Mouse (Mus musculus) heart, adult 2 months (tissue): ENCODE results near the gene Pik3r5. TPM values are rescaled to one million over a fixed set of nuclear protein-coding genes. Genes with fewer than 3 reads are reported as not detected.

ENCODE experiments used
- DNase-seq, 2 experiments: peaks; one replicate each; pipeline ENCODE4 v3.0.0; 2021
- H3K27ac ChIP-seq: fragments of 200-600 bp; 2 replicates; pipeline ENCODE4 v1.8.1; 2022
- H3K27me3 ChIP-seq: fragments of 200-500 bp; 2 replicates; pipeline ENCODE4 v1.6.1; 2012; ENCODE audit warnings: mild to moderate bottlenecking, low read length, inconsistent platforms, mixed read lengths; ENCODE audit not compliant: control insufficient read depth, insufficient read depth
- H3K36me3 ChIP-seq: fragments of 200-500 bp; 2 replicates; pipeline ENCODE4 v1.6.1; 2012; ENCODE audit warnings: low read length, inconsistent platforms; ENCODE audit not compliant: control insufficient read depth, insufficient read depth
- H3K4me1 ChIP-seq: fragments of 200-500 bp; 2 replicates; pipeline ENCODE4 v1.6.1; 2011; ENCODE audit warnings: low read length; ENCODE audit not compliant: control insufficient read depth, insufficient read depth
- H3K4me3 ChIP-seq: fragments of 200-600 bp; 2 replicates; pipeline ENCODE4 v1.8.1; 2022
- H3K79me2 ChIP-seq: fragments of 200-500 bp; replicated peaks from 2 replicates; pipeline ENCODE4 v1.6.1; 2012; ENCODE audit warnings: mild to moderate bottlenecking, inconsistent platforms, low read length, moderate library complexity, mixed read lengths; ENCODE audit not compliant: control insufficient read depth, insufficient read depth
- H3K9ac ChIP-seq: fragments of 200-500 bp; 2 replicates; pipeline ENCODE4 v1.6.1; 2012; ENCODE audit warnings: low read depth, mild to moderate bottlenecking, control low read depth, inconsistent platforms, low read length, mixed read lengths
- CTCF ChIP-seq: fragments of 200-600 bp; IDR thresholded peaks from 2 replicates; pipeline ENCODE4 v1.8.1; 2022; ENCODE audit warnings: antibody characterized with exemption, mild to moderate bottlenecking, moderate library complexity
- EP300 ChIP-seq: fragments of 200-500 bp; IDR thresholded peaks from 2 replicates; pipeline ENCODE4 v1.6.1; 2011; ENCODE audit warnings: low read depth, low read length, control low read depth; ENCODE audit not compliant: insufficient read depth
- POLR2A ChIP-seq: fragments of 200-500 bp; IDR thresholded peaks from 2 replicates; pipeline ENCODE4 v1.6.1; 2011; ENCODE audit warnings: mild to moderate bottlenecking, low read depth, low read length, control low read depth; ENCODE audit not compliant: insufficient read depth
- WGBS: fragments of 180-500 bp; shearing (Covaris S2); methylation state at CpG from one replicate; pipeline ENCODE4 v1.1.7; 2018; 5-methylcytosine and 5-hydroxymethylcytosine counted together
- intact Hi-C: fragments of 180-260 bp; cut with DNase I; formaldehyde crosslinking; loops from one replicate; pipeline ENCODE4 v1.15.1; 2025
- polyA plus RNA-seq: library from polyadenylated mRNA; depleted of rRNA; stranded (reverse); fragments of >200 nt; gene quantifications from 2 replicates; pipeline ENCODE4 v1.2.3, GENCODE M21; 2012
- total RNA-seq, 2 experiments: library from RNA; stranded (reverse); gene quantifications; 2 replicates each; pipeline ENCODE4 v1.2.3; 2021

Pik3r5 gene
- total and polyA plus RNA-seq, 3 experiments: 0.84 to 2.9 (median 1.3) TPM

- Histone ChIP-seq H3K4me1 (0 out of 2 replicates have a peak, but pooled peaks cover 2% of the 10 kb centered on the region), H3K9ac (no peak overlapping the region), H3K36me3 (no peaks in the 10 kb centered on the region), H3K79me2 (no peaks in the 10 kb centered on the region), H3K27me3 (no peaks in the 10 kb centered on the region), H3K27ac (no peak overlapping the region), H3K4me3 (no peak overlapping the region)
- no peak for DNase-seq
- 78% methylated on average over 5 of the region's 5 CpGs for WGBS
- TF ChIP-seq EP300 (no peak), POLR2A (no peak), CTCF (no peak)
- intact Hi-C loops: no loop called here
These were observed 89.4 kb downstream of the Pik3r5 start for GRCm38 (mm10) chr11:68521352-68521751.

GRCm38 (mm10) chr11:68526441-68526840, 94.5 kb downstream of the Pik3r5 start:
- H3K27me3 ChIP-seq: no peaks in the 10 kb centered on the region
- no peak for DNase-seq
- H3K36me3 ChIP-seq: no peaks in the 10 kb centered on the region
- TF ChIP-seq EP300 (no peak), POLR2A (no peak), CTCF (no peak)
- no peak overlapping the region for H3K9ac ChIP-seq
- no peaks in the 10 kb centered on the region for H3K79me2 ChIP-seq
- H3K4me1 ChIP-seq: 0 out of 2 replicates have a peak, but pooled peaks cover 2% of the 10 kb centered on the region
- intact Hi-C loops: no loop called here
- no peak overlapping the region for H3K27ac ChIP-seq
- WGBS: 85% methylated on average over 4 of the region's 4 CpGs
- H3K4me3 ChIP-seq: no peak overlapping the region

GRCm38 (mm10) chr11:68531066-68531806, 99.3 kb downstream of the Pik3r5 start:
- H3K27ac ChIP-seq: no peak overlapping the region
- H3K27me3 ChIP-seq: no peaks in the 10 kb centered on the region
- TF ChIP-seq CTCF (peak; percentile 68), EP300 (no peak), POLR2A (no peak)
- H3K4me1 ChIP-seq: no peaks in the 10 kb centered on the region
- intact Hi-C loops: no loop called here
- H3K9ac ChIP-seq: no peak overlapping the region
- WGBS: 45% methylated on average over 16 of the region's 16 CpGs
- H3K79me2 ChIP-seq: no peaks in the 10 kb centered on the region
- no peaks in the 10 kb centered on the region for H3K36me3 ChIP-seq
- peak; percentile 50 to 52 for DNase-seq
- no peak overlapping the region for H3K4me3 ChIP-seq

DNA sequence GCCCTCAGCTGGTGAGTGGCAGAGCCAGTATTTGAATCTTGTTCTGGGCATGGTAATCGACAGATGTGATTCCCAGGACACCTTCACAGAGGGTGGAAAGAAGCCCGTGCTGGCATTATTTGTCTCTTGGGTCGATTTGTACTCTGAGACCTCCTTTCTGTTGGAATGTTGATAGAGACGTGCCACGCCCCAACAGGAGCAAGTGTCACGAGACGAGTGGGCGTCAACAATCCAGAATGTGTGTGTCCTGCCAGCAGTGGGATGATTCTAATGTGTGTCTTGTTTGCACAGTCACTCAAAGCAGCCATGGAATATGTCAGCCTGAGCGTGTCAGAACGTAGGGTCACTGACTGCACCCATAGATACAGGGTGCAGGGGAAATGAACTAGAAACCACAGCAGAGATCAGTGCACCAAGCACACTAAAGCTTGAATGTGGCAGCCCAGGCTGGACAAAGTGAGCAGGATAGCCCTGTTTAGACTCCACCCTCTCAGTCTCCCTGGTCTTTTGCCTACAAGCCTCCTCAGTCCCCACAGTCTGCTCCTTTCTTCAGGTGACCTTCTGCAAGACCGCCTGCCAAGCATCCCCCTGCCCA, 100.1 kb downstream of the Pik3r5 start:
- Histone ChIP-seq H3K27ac (no peak overlapping the region), H3K36me3 (no peaks in the 10 kb centered on the region), H3K9ac (no peak overlapping the region), H3K79me2 (no peaks in the 10 kb centered on the region), H3K27me3 (no peaks in the 10 kb centered on the region), H3K4me1 (no peaks in the 10 kb centered on the region), H3K4me3 (no peak overlapping the region)
- TF ChIP-seq CTCF (no peak), EP300 (no peak), POLR2A (no peak)
- intact Hi-C loops: no loop called here
- WGBS: 51% methylated on average over 11 of the region's 11 CpGs
- no peak for DNase-seq

- no peak for DNase-seq
- intact Hi-C loops: no loop called here
- WGBS: 36% methylated on average over 5 of the region's 5 CpGs
These were observed 100.9 kb downstream of the Pik3r5 start for GRCm38 (mm10) chr11:68532773-68533172.

DNA sequence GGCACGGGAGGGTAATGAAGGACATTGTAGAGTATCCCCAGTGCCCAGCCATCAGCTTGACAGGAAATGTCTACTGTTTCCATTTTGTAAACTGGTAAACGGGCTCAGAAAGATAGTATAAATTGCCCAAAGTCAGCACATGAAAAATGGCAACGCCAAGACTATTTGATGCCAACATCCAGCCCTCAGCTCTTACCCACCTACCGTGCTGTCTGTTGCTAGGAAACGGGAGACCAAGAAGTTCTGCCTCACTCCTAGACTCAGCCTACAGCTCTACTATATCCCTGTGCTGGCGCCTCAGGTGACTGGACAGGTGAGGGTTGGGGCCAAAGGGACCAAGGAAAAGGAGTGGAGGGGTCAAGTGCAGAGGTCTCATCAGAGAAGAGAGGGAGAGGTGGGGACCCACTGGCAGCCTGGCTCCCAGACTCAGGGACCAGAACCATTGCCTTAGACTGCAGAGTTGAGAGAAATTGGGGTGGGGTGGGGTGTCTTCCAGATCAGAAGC, 102.1 kb downstream of the Pik3r5 start:
- 91% methylated on average over 6 of the region's 6 CpGs for WGBS
- no peaks in the 10 kb centered on the region for H3K36me3 ChIP-seq
- intact Hi-C loops: no loop called here

More at GRCm38 (mm10) chr11:68532773-68533172, 100.9 kb downstream of the Pik3r5 start:
- Histone ChIP-seq H3K36me3 (no peaks in the 10 kb centered on the region), H3K4me3 (no peak overlapping the region), H3K4me1 (no peaks in the 10 kb centered on the region), H3K79me2 (no peaks in the 10 kb centered on the region), H3K27ac (no peak overlapping the region), H3K27me3 (no peaks in the 10 kb centered on the region), H3K9ac (no peak overlapping the region)
- no peak for TF ChIP-seq CTCF
- TF ChIP-seq POLR2A: no peak
- no peak for TF ChIP-seq EP300

More for the DNA sequence above, 102.1 kb downstream of the Pik3r5 start:
- Histone ChIP-seq H3K79me2 (no peaks in the 10 kb centered on the region), H3K27ac (no peak overlapping the region), H3K9ac (no peak overlapping the region), H3K4me1 (no peaks in the 10 kb centered on the region), H3K4me3 (no peak overlapping the region), H3K27me3 (no peaks in the 10 kb centered on the region)
- no peak for TF ChIP-seq CTCF
- no peak for TF ChIP-seq EP300
- TF ChIP-seq POLR2A: no peak
- no peak for DNase-seq
